Mouse (Mus musculus) bone marrow, adult 2 months (tissue): ENCODE measurements around the gene C87436. TPM values are rescaled to one million over a fixed set of nuclear protein-coding genes. Genes with fewer than 3 reads are reported as not detected.
A peak's percentile ranks its signal among the peaks of the same experiment; 100 is the strongest.

ENCODE experiments used
- H3K27ac ChIP-seq: fragments of 200-500 bp; 2 replicates; pipeline ENCODE4 v1.5.1; 2012; ENCODE audit warnings: low read depth, mild to moderate bottlenecking, control low read depth, inconsistent platforms, low read length; ENCODE audit not compliant: control insufficient read depth, poor library complexity, insufficient read depth
- H3K4me1 ChIP-seq: fragments of 200-500 bp; 2 replicates; pipeline ENCODE4 v1.6.1; 2011; ENCODE audit warnings: low read length; ENCODE audit not compliant: control insufficient read depth, insufficient read depth
- H3K4me3 ChIP-seq: fragments of 200-500 bp; replicated peaks from 2 replicates; pipeline ENCODE3; 2011; ENCODE audit warnings: mild to moderate bottlenecking, low read depth, low read length, control low read depth; ENCODE audit not compliant: control insufficient read depth
- CTCF ChIP-seq: fragments of 200-500 bp; IDR thresholded peaks from 2 replicates; pipeline ENCODE4 v1.5.1; 2011; ENCODE audit warnings: low read length, control low read depth; ENCODE audit not compliant: control insufficient read depth, insufficient read depth
- POLR2A ChIP-seq: fragments of 200-500 bp; IDR thresholded peaks from 2 replicates; pipeline ENCODE4 v1.6.1; 2011; ENCODE audit warnings: low read depth, mild to moderate bottlenecking, control low read depth, low read length, borderline replicate concordance; ENCODE audit not compliant: control insufficient read depth
- WGBS: fragments of 180-500 bp; shearing (Covaris S2); methylation state at CpG from one replicate; pipeline ENCODE4 v1.1.7; 2018; 5-methylcytosine and 5-hydroxymethylcytosine counted together
- polyA plus RNA-seq: library from polyadenylated mRNA; stranded (reverse); fragments of >200 nt; gene quantifications from 2 replicates; pipeline ENCODE4 v1.2.4, GENCODE M21; 2011; ENCODE audit warnings: low replicate concordance; ENCODE audit not compliant: missing spikeins, insufficient read depth, insufficient read length

Gene C87436
- polyA plus RNA-seq, 1 experiment: 13.3 TPM

GRCm38 (mm10) chr6:86493469-86494263, 55.5 kb downstream of the C87436 start:
- TF ChIP-seq POLR2A: no peak
- Histone ChIP-seq H3K27ac (peak overlapping the region; percentile 43), H3K4me3 (no peak overlapping the region), H3K4me1 (peaks cover 1% of the 10 kb centered on the region; the same call in 1 of the 2 replicates)
- WGBS: 7% methylated on average over 13 of the region's 13 CpGs

- WGBS: 86% methylated on average over 7 of the region's 7 CpGs
- TF ChIP-seq CTCF (no peak), POLR2A (no peak)
- H3K4me3 ChIP-seq: no peak overlapping the region
- H3K4me1 ChIP-seq: peaks cover 1% of the 10 kb centered on the region; the same call in 1 of the 2 replicates
- H3K27ac ChIP-seq: no peak overlapping the region
Measured at GRCm38 (mm10) chr6:86494767-86495166, 56.6 kb downstream of the C87436 start.

- no peak overlapping the region for H3K4me3 ChIP-seq
- no peak for TF ChIP-seq CTCF
- TF ChIP-seq POLR2A: no peak
- peaks cover 1% of the 10 kb centered on the region; the same call in 1 of the 2 replicates for H3K4me1 ChIP-seq
- 79% methylated on average over 3 of the region's 3 CpGs for WGBS
- no peak overlapping the region for H3K27ac ChIP-seq
Measured at GRCm38 (mm10) chr6:86495661-86496060, 57.5 kb downstream of the C87436 start.

- TF ChIP-seq CTCF (no peak), POLR2A (no peak)
- Histone ChIP-seq H3K4me3 (no peak overlapping the region), H3K4me1 (peaks cover 1% of the 10 kb centered on the region; the same call in 1 of the 2 replicates), H3K27ac (no peak overlapping the region)
- whole genome bisulfite sequencing: 78% methylated on average over 8 of the region's 8 CpGs
Measured at GRCm38 (mm10) chr6:86496127-86496526, 58.0 kb downstream of the C87436 start.

GRCm38 (mm10) chr6:86496585-86496984, 58.4 kb downstream of the C87436 start:
- Histone ChIP-seq H3K4me3 (no peak overlapping the region), H3K27ac (no peak overlapping the region), H3K4me1 (peaks cover 1% of the 10 kb centered on the region; the same call in 1 of the 2 replicates)
- WGBS: 70% methylated on average over 5 of the region's 5 CpGs
- TF ChIP-seq POLR2A: no peak
- TF ChIP-seq CTCF: no peak

GRCm38 (mm10) chr6:86497071-86497815, 59.1 kb downstream of the C87436 start:
- TF ChIP-seq CTCF (no peak), POLR2A (no peak)
- Histone ChIP-seq H3K4me1 (peaks cover 1% of the 10 kb centered on the region; the same call in 1 of the 2 replicates), H3K27ac (0 out of 2 replicates have a peak overlapping the region, but pooled peaks have one; percentile 13), H3K4me3 (peak overlapping the region; percentile 21)
- 6% methylated on average over 13 of the region's 13 CpGs for WGBS

- TF ChIP-seq POLR2A: no peak
- TF ChIP-seq CTCF: no peak
- WGBS: 59% methylated on average over 11 of the region's 11 CpGs
- H3K4me1 ChIP-seq: peaks cover 1% of the 10 kb centered on the region; the same call in 1 of the 2 replicates
- no peak overlapping the region for H3K27ac ChIP-seq
- H3K4me3 ChIP-seq: no peak overlapping the region
Measured at GRCm38 (mm10) chr6:86497942-86498732, 60.0 kb downstream of the C87436 start.
